Mouse (Mus musculus) heart, adult 9 months (tissue): ENCODE results near the gene Prp2.
"Not testable (repeated sequence)": the region's sequence is repeated elsewhere in the genome, so short reads cannot be mapped to it uniquely, and the experiment has no call there.

ENCODE experiments used
- DNase-seq, 2 experiments: peaks; one replicate each; pipeline ENCODE4 v3.0.0; 2022; ENCODE audit warnings: low spot score in 2 of 2

Gene Prp2

DNA sequence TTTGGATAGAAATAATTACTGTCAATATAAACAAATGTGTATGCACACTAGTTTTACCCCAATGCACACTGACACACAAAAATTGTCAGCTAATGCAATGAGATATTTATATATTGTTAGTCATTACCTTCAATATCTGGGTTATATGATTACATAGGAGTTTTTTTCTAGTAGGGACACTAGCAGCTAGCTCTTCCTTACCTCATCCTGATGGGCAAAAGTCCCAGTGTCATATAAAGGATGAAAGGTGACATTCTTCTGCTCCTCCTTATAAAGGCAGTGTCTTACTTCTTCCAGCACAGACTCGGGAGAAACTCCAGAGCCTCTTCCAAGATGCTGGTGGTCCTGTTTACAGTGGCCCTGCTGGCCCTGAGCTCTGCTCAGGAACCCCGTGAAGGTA is at the start of gene Prp2:
TSS of gene Prp2 (plus strand) at position 301 of the 400 bp plus-strand sequence.
- not testable (repeated sequence) for DNase-seq

- not testable (repeated sequence) for DNase-seq
Measured at GRCm38 (mm10) chr6:132569509-132569908, 26.2 kb upstream of the Prp2 start, which contains the start of gene Prh1. Gene Prh1 (plus strand): TSS chr6:132569809.

GRCm38 (mm10) chr6:132649399-132649798 is 53.7 kb downstream of the Prp2 start:
- no peak for DNase-seq
